Mouse (Mus musculus) frontal cortex, postnatal 14 days (tissue): ENCODE results near the gene Suz12.
"Not testable (repeated sequence)": the region's sequence is repeated elsewhere in the genome, so short reads cannot be mapped to it uniquely, and the experiment has no call there.

Experiments
- DNase-seq, 2 experiments: peaks; one replicate each; pipeline ENCODE4 v3.0.0; 2022; ENCODE audit warnings: low spot score in 2 of 2

Suz12 gene

GRCm38 (mm10) chr11:79992592-79993355 lies at the start of gene Suz12:
Gene Suz12, plus strand, starts transcription at chr11:79993106.
- DNase-seq, result peak; percentile 91 to 92

- DNase-seq, result no peak
Observed at GRCm38 (mm10) chr11:79943136-79943535, 49.8 kb upstream of the Suz12 start.

- DNase-seq, result no peak
Observed at GRCm38 (mm10) chr11:79943601-79944000, 49.3 kb upstream of the Suz12 start.

- no peak for DNase-seq
Observed at GRCm38 (mm10) chr11:79947265-79947664, 45.6 kb upstream of the Suz12 start.

GRCm38 (mm10) chr11:79961346-79962124 lies 31.4 kb upstream of the Suz12 start:
- no peak for DNase-seq

- peak; percentile 93 to 97 for DNase-seq
Observed at GRCm38 (mm10) chr11:79962125-79962876, 30.6 kb upstream of the Suz12 start, which contains the start of gene Utp6. Gene Utp6, minus strand, starts transcription at chr11:79962390.

- no peak for DNase-seq
Observed at GRCm38 (mm10) chr11:79962877-79963183, 30.1 kb upstream of the Suz12 start.

GRCm38 (mm10) chr11:79963212-79963974 lies 29.5 kb upstream of the Suz12 start:
- no peak for DNase-seq

GRCm38 (mm10) chr11:79965896-79966295 lies 27.0 kb upstream of the Suz12 start:
- no peak for DNase-seq

- DNase-seq, result no peak
Observed at GRCm38 (mm10) chr11:79967752-79968151, 25.2 kb upstream of the Suz12 start.

- DNase-seq, result no peak
Observed at GRCm38 (mm10) chr11:79973133-79973532, 19.8 kb upstream of the Suz12 start.

GRCm38 (mm10) chr11:79973626-79974476 lies 19.1 kb upstream of the Suz12 start:
- DNase-seq, result peak in 1 of 2 experiments; percentile 8

GRCm38 (mm10) chr11:79975377-79975776 lies 17.5 kb upstream of the Suz12 start:
- no peak for DNase-seq

- DNase-seq, result no peak
Observed at GRCm38 (mm10) chr11:79976222-79976621, 16.7 kb upstream of the Suz12 start.

- DNase-seq, result not testable (repeated sequence)
Observed at GRCm38 (mm10) chr11:79976645-79977044, 16.3 kb upstream of the Suz12 start.

GRCm38 (mm10) chr11:79977061-79977460 lies 15.8 kb upstream of the Suz12 start:
- DNase-seq, result not testable (repeated sequence)

GRCm38 (mm10) chr11:79977747-79978146 lies 15.2 kb upstream of the Suz12 start:
- not testable (repeated sequence) for DNase-seq

- no peak for DNase-seq
Observed at GRCm38 (mm10) chr11:79986886-79987285, 6.0 kb upstream of the Suz12 start.

GRCm38 (mm10) chr11:79987896-79988295 lies 5.0 kb upstream of the Suz12 start:
- DNase-seq, result no peak

- DNase-seq, result no peak
Observed at GRCm38 (mm10) chr11:79990120-79990519, 2.8 kb upstream of the Suz12 start.

- DNase-seq, result no peak
Observed at GRCm38 (mm10) chr11:79991600-79991999, 1.3 kb upstream of the Suz12 start.
